Mouse (Mus musculus) CD4-positive naive resting alpha-beta T cell, adult 57 days (primary cell): ENCODE results near the gene Gm14435. TPM values are rescaled to one million over a fixed set of nuclear protein-coding genes. Genes with fewer than 3 reads are reported as not detected.

Source experiments
- total RNA-seq: library from RNA; stranded (reverse); gene quantifications from one replicate; pipeline ENCODE4 v1.2.4, GENCODE M21; 2023

The Gm14435 gene
- 4.6 TPM for total RNA-seq

GRCm38 (mm10) chr2:176423294-176423693, at the start of gene Gm14435:
TSS of gene Gm14435 (plus strand) at chr2:176423594.

Other genes starting within 250 kb of the Gm14435 start
- 1.7 TPM for gene 2210418O10Rik, start 197.0 kb upstream of the Gm14435 start, total RNA-seq
- not detected for gene Gm11009, start 104.1 kb upstream of the Gm14435 start, total RNA-seq
- gene Gm14434, start 63.2 kb downstream of the Gm14435 start, total RNA-seq = not detected
- not detected for gene Zfp967, start 97.5 kb downstream of the Gm14435 start, total RNA-seq
- gene Gm14308, start 212.8 kb downstream of the Gm14435 start, total RNA-seq = 0.71 TPM
- gene Zfp973, start 246.9 kb downstream of the Gm14435 start, total RNA-seq = 7.3 TPM